Mouse (Mus musculus): ENCODE results near the gene Cdc25b. TPM values are rescaled to one million over a fixed set of nuclear protein-coding genes. Genes with fewer than 3 reads are reported as not detected.

Gene Cdc25b
- polyA plus RNA-seq, 1 experiment from 2014 or later: 26.9 TPM

- no peak overlapping the region for H3K9ac ChIP-seq
- no peaks in the 10 kb centered on the region for H3K9me3 ChIP-seq (ENCODE audit: control insufficient read depth, low read length)
- no peak for ATAC-seq (ENCODE audit: low FRiP score)
- no peak overlapping the region for H3K27ac ChIP-seq
- peaks cover 41% of the 10 kb centered on the region for H3K36me3 ChIP-seq (replicated peaks; ENCODE audit: control insufficient read depth, insufficient read depth)
- no peak overlapping the region for H3K4me3 ChIP-seq (replicated peaks; ENCODE audit: low read length)
- H3K4me2 ChIP-seq (replicated peaks): no peak overlapping the region
- 69% methylated on average over 22 of the region's 22 CpGs for WGBS
- no peaks in the 10 kb centered on the region for H3K27me3 ChIP-seq (ENCODE audit: control insufficient read depth, insufficient read depth, low read length)
- DNase-seq (ENCODE audit: low spot score): no peak
- H3K4me1 ChIP-seq (replicated peaks; ENCODE audit: control insufficient read depth, insufficient read depth, low read length): no peaks in the 10 kb centered on the region
Observed at GRCm38 (mm10) chr2:131143007-131143780, 43.6 kb upstream of the Cdc25b start.

DNA sequence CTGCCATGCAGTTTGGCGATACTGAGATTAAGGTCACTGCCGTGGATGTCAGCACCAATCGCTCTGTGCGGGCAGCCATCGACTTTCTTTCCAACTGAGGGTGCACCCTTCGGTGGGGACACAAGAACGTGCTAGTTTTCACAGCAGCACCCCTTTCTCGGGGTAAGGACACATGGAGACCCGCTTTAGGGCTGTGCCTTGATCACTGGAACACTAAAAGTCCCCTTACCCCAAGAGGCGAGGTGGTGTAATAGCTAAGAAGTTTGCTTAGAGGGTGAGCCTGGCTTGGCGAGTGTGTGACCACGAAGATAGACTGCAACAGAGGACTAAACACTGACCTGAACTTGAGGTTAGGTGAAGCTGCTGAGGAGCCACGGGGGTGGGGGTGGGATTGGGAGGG is 41.6 kb upstream of the Cdc25b start:
- H3K4me1 ChIP-seq (replicated peaks; ENCODE audit: control insufficient read depth, insufficient read depth, low read length): no peaks in the 10 kb centered on the region
- WGBS: 71% methylated on average over 13 of the region's 13 CpGs
- H3K27me3 ChIP-seq (ENCODE audit: control insufficient read depth, insufficient read depth, low read length): no peaks in the 10 kb centered on the region
- H3K4me2 ChIP-seq (replicated peaks): no peak overlapping the region
- H3K36me3 ChIP-seq (replicated peaks; ENCODE audit: control insufficient read depth, insufficient read depth): peaks cover 60% of the 10 kb centered on the region
- no peak overlapping the region for H3K9ac ChIP-seq
- H3K9me3 ChIP-seq (ENCODE audit: control insufficient read depth, low read length): no peaks in the 10 kb centered on the region
- ATAC-seq (ENCODE audit: low FRiP score) (no peak), DNase-seq (ENCODE audit: low spot score) (no peak)
- H3K27ac ChIP-seq: no peak overlapping the region
- no peak overlapping the region for H3K4me3 ChIP-seq (replicated peaks; ENCODE audit: low read length)

DNA sequence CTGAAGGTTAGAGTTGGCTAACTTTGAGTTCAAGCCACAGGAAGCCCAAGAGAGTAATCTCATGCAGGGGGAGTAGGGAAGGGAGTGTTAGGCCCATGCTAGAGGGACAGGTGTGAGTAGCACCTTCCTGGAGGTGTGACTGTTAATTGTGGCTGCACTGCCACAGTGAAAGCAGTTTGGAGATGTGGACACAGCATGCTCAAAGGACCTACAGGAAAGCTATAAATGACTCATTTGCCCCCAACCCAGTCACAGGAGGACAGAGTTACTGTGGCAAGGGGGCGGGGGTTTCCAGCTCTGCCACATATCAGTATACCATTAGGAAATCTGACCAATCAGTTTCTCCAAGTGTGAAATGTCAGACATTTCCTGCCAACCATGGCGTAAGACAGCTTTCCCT is 41.2 kb upstream of the Cdc25b start:
- DNase-seq (ENCODE audit: low spot score) (no peak), ATAC-seq (ENCODE audit: low FRiP score) (no peak)
- Histone ChIP-seq H3K27ac (no peak overlapping the region), H3K27me3 (ENCODE audit: control insufficient read depth, insufficient read depth, low read length) (no peaks in the 10 kb centered on the region), H3K4me2 (replicated peaks) (no peak overlapping the region), H3K36me3 (replicated peaks; ENCODE audit: control insufficient read depth, insufficient read depth) (peaks cover 64% of the 10 kb centered on the region), H3K4me1 (replicated peaks; ENCODE audit: control insufficient read depth, insufficient read depth, low read length) (no peaks in the 10 kb centered on the region), H3K9me3 (ENCODE audit: control insufficient read depth, low read length) (no peaks in the 10 kb centered on the region), H3K4me3 (replicated peaks; ENCODE audit: low read length) (no peak overlapping the region), H3K9ac (no peak overlapping the region)
- 92% methylated on average over 2 of the region's 2 CpGs for WGBS

DNA sequence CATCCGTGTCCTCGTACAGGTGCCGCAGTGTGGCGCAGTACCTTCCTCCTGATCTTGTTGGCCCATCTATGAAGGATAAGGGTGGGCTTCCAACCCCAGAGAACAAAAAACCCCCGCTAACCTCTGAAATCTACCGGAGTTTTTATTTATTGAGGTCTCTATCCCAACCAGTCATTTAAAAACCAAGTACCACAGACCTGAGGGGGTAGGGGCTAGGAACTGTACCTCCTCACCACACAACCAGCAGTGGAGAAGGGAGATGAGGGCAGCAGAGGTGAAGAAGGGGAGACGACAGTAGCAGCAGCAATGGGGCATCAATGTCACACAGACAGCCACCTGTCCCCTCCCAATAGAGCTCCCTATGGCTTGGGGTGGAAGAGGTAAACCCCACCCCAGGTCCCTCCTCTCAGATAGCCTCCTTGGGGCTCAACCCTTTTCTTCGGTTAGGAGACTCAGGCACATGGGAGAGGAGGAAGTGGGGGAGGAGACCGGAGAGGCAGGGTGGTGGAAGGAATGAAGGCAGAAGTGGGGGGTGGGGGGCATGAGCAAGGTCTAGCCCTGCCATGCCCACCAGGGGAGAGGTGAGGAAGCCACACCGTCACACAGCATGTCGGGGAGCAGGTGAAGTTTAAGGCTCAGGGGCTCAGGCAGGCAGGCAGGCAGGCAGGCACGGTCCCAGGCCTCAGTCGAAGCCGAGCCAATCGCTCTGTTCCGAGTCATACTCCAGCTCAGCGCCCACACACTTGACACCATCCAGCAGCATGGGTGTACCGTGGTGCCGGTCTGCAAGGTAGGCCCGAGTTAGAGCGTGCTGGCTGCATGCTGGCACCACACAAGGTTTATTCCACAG is 40.3 kb upstream of the Cdc25b start:
- no peak overlapping the region for H3K27ac ChIP-seq
- no peaks in the 10 kb centered on the region for H3K27me3 ChIP-seq (ENCODE audit: control insufficient read depth, insufficient read depth, low read length)
- H3K4me3 ChIP-seq (replicated peaks; ENCODE audit: low read length): no peak overlapping the region
- no peak overlapping the region for H3K4me2 ChIP-seq (replicated peaks)
- ATAC-seq (ENCODE audit: low FRiP score) (no peak), DNase-seq (ENCODE audit: low spot score) (no peak)
- H3K4me1 ChIP-seq (replicated peaks; ENCODE audit: control insufficient read depth, insufficient read depth, low read length): no peaks in the 10 kb centered on the region
- 96% methylated on average over 21 of the region's 21 CpGs for whole genome bisulfite sequencing
- peaks cover 72% of the 10 kb centered on the region for H3K36me3 ChIP-seq (replicated peaks; ENCODE audit: control insufficient read depth, insufficient read depth)
- H3K9me3 ChIP-seq (ENCODE audit: control insufficient read depth, low read length): no peaks in the 10 kb centered on the region
- H3K9ac ChIP-seq: no peak overlapping the region

- peaks cover 78% of the 10 kb centered on the region for H3K36me3 ChIP-seq (replicated peaks; ENCODE audit: control insufficient read depth, insufficient read depth)
- no peak overlapping the region for H3K4me2 ChIP-seq (replicated peaks)
- no peaks in the 10 kb centered on the region for H3K27me3 ChIP-seq (ENCODE audit: control insufficient read depth, insufficient read depth, low read length)
- H3K4me1 ChIP-seq (replicated peaks; ENCODE audit: control insufficient read depth, insufficient read depth, low read length): no peaks in the 10 kb centered on the region
- H3K9me3 ChIP-seq (ENCODE audit: control insufficient read depth, low read length): no peaks in the 10 kb centered on the region
- no peak overlapping the region for H3K4me3 ChIP-seq (replicated peaks; ENCODE audit: low read length)
- ATAC-seq (ENCODE audit: low FRiP score) (no peak), DNase-seq (ENCODE audit: low spot score) (no peak)
- 96% methylated on average over 8 of the region's 8 CpGs for WGBS
- no peak overlapping the region for H3K9ac ChIP-seq
- H3K27ac ChIP-seq: no peak overlapping the region
Observed at GRCm38 (mm10) chr2:131147043-131147365, 39.7 kb upstream of the Cdc25b start.

DNA sequence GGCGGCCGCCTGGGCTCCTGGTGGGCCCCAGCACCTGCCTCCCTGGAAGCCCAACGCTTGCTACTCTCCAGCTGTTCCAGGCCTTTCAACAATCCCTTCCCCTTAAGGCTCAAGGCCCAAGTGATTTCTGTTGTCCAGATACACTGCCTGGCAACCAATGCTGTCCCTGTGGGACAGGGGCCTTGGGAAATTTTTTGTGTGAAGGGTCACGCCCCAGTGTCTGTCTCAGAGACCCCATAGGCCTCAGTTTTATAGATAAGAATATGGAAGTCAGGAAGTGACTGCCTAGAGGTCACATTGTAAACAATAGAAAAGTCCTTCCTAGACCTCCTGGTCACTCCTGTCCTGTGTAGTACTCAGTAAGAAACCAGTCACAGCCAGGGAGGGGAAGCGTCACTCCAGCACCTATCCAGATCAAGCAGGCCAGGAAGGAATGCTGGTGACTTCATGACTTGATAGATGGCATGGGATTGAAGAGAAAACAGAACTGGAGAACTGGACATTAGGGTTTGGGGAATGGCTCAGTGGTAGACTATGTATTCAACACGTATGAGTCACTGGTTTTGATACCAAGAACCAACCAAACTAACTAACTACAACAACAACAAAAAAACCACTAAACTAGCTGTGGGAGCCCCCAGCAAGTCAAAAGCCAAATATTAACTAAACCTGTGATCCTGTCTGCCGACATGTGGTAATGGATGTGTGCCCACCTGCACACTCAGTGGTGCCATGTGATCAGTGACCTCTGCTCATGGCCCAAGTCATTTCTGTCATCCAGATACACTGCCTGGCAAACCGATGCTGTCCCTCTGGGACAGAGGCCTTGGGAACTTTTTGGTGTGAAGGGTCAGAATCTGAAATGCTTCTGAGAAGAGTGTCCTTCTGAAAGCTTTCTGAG is 38.1 kb upstream of the Cdc25b start:
- Histone ChIP-seq H3K27me3 (ENCODE audit: control insufficient read depth, insufficient read depth, low read length) (no peaks in the 10 kb centered on the region), H3K36me3 (replicated peaks; ENCODE audit: control insufficient read depth, insufficient read depth) (peaks cover 93% of the 10 kb centered on the region)
- no peak for DNase-seq (ENCODE audit: low spot score)

DNA sequence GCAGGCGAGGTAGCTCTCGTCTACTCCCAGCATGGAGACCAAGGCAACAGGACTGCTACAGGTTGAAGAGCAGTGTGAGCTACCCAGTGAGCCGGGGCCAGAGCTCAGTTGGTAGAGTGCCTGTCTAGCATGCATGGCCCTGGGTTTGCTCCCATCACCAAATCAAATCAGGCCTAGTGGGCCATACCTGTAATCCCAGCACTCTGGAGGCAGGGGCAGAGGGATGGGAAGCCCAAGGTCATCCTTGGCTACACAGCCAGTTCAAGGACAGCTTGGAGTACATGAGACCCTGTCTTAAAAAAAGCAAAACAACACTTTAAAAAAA is 37.5 kb upstream of the Cdc25b start:
- WGBS: 96% methylated on average over 3 of the region's 3 CpGs
- Histone ChIP-seq H3K36me3 (replicated peaks; ENCODE audit: control insufficient read depth, insufficient read depth) (peaks cover 91% of the 10 kb centered on the region), H3K9me3 (ENCODE audit: control insufficient read depth, low read length) (no peaks in the 10 kb centered on the region), H3K4me3 (replicated peaks; ENCODE audit: low read length) (no peak overlapping the region), H3K4me1 (replicated peaks; ENCODE audit: control insufficient read depth, insufficient read depth, low read length) (no peaks in the 10 kb centered on the region), H3K9ac (no peak overlapping the region), H3K4me2 (replicated peaks) (no peak overlapping the region), H3K27ac (no peak overlapping the region), H3K27me3 (ENCODE audit: control insufficient read depth, insufficient read depth, low read length) (no peaks in the 10 kb centered on the region)
- DNase-seq (ENCODE audit: low spot score): no peak
- ATAC-seq (ENCODE audit: low FRiP score): no peak

More for the DNA sequence above, 38.1 kb upstream of the Cdc25b start:
- H3K9ac ChIP-seq: no peak overlapping the region
- H3K27ac ChIP-seq: no peak overlapping the region
- ATAC-seq (ENCODE audit: low FRiP score): no peak
- no peaks in the 10 kb centered on the region for H3K4me1 ChIP-seq (replicated peaks; ENCODE audit: control insufficient read depth, insufficient read depth, low read length)
- no peak overlapping the region for H3K4me3 ChIP-seq (replicated peaks; ENCODE audit: low read length)
- 90% methylated on average over 8 of the region's 8 CpGs for WGBS
- H3K9me3 ChIP-seq (ENCODE audit: control insufficient read depth, low read length): no peaks in the 10 kb centered on the region
- no peak overlapping the region for H3K4me2 ChIP-seq (replicated peaks)

GRCm38 (mm10) chr2:131152166-131152730 is 34.5 kb upstream of the Cdc25b start:
- Histone ChIP-seq H3K9ac (no peak overlapping the region), H3K27me3 (ENCODE audit: control insufficient read depth, insufficient read depth, low read length) (no peaks in the 10 kb centered on the region), H3K27ac (no peak overlapping the region), H3K4me2 (replicated peaks) (no peak overlapping the region), H3K36me3 (replicated peaks; ENCODE audit: control insufficient read depth, insufficient read depth) (peaks cover 67% of the 10 kb centered on the region), H3K4me3 (replicated peaks; ENCODE audit: low read length) (no peak overlapping the region), H3K9me3 (ENCODE audit: control insufficient read depth, low read length) (no peaks in the 10 kb centered on the region), H3K4me1 (replicated peaks; ENCODE audit: control insufficient read depth, insufficient read depth, low read length) (no peaks in the 10 kb centered on the region)
- DNase-seq (ENCODE audit: low spot score) (no peak), ATAC-seq (ENCODE audit: low FRiP score) (no peak)
- WGBS: 94% methylated on average over 7 of the region's 7 CpGs

DNA sequence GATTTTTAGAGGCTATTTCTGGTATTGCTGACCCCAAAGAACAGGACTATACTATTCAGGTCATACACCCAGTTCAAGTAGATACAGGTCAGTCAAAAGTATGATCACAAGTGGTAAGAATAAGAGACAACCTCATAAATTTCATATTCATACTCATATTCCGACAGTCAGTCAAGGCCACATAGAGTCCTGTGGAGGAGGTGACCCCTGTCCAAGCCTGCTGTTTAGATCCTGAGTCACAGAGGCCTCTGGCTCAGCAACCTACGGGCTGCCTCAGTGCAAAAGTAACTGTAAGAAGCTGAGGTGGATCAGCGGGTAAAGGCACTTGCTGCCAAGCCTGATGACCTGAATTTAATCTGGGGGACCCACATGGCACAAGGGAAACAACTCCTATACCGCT is 32.7 kb upstream of the Cdc25b start:
- 89% methylated on average over 4 of the region's 4 CpGs for WGBS
- no peaks in the 10 kb centered on the region for H3K9me3 ChIP-seq (ENCODE audit: control insufficient read depth, low read length)

More for the DNA sequence above, 32.7 kb upstream of the Cdc25b start:
- Histone ChIP-seq H3K9ac (no peak overlapping the region), H3K4me3 (replicated peaks; ENCODE audit: low read length) (no peak overlapping the region), H3K4me1 (replicated peaks; ENCODE audit: control insufficient read depth, insufficient read depth, low read length) (peaks cover 16% of the 10 kb centered on the region), H3K27me3 (ENCODE audit: control insufficient read depth, insufficient read depth, low read length) (no peaks in the 10 kb centered on the region), H3K27ac (no peak overlapping the region), H3K36me3 (replicated peaks; ENCODE audit: control insufficient read depth, insufficient read depth) (peaks cover 50% of the 10 kb centered on the region), H3K4me2 (replicated peaks) (no peak overlapping the region)
- DNase-seq (ENCODE audit: low spot score): no peak
- ATAC-seq (ENCODE audit: low FRiP score): no peak
